Mouse (Mus musculus) kidney, embryonic 16.5 days (tissue): ENCODE data around the gene Clec11a. TPM values are rescaled to one million over a fixed set of nuclear protein-coding genes. Genes with fewer than 3 reads are reported as not detected.

Source experiments
- ATAC-seq: fragments of 200-750 bp; cut with Nextera tagmentation; 2 replicates; pipeline ENCODE4 v1.8.0; 2017; ENCODE audit warnings: moderate TSS enrichment; ENCODE audit not compliant: low FRiP score, low TSS enrichment
- H3K27ac ChIP-seq: fragments of 300-500 bp; sonication (generic); 2 replicates; pipeline ENCODE4 v1.5.1; 2014; ENCODE audit warnings: low read length
- H3K27me3 ChIP-seq: fragments of 300-500 bp; sonication (generic); 2 replicates; pipeline ENCODE4 v1.6.1; 2014; ENCODE audit warnings: low read length, control low read depth, mixed read lengths; ENCODE audit not compliant: insufficient read depth
- H3K36me3 ChIP-seq: fragments of 300-500 bp; sonication (generic); 2 replicates; pipeline ENCODE4 v1.6.1; 2014; ENCODE audit warnings: low read length, control low read depth, mixed read lengths; ENCODE audit not compliant: insufficient read depth
- H3K4me1 ChIP-seq: fragments of 300-500 bp; sonication (generic); 2 replicates; pipeline ENCODE4 v1.6.1; 2014; ENCODE audit warnings: low read length, control low read depth, mixed read lengths; ENCODE audit not compliant: insufficient read depth
- H3K4me2 ChIP-seq: fragments of 300-500 bp; sonication (generic); replicated peaks from 2 replicates; pipeline ENCODE4 v1.6.1; 2014; ENCODE audit warnings: low read depth, low read length
- H3K4me3 ChIP-seq: fragments of 300-500 bp; sonication (generic); 2 replicates; pipeline ENCODE4 v1.5.1; 2014; ENCODE audit warnings: mild to moderate bottlenecking, low read length
- H3K9ac ChIP-seq: fragments of 300-500 bp; sonication (generic); replicated peaks from 2 replicates; pipeline ENCODE4 v1.6.1; 2014; ENCODE audit warnings: low read length
- H3K9me3 ChIP-seq: fragments of 300-500 bp; sonication (generic); 2 replicates; pipeline ENCODE4 v1.6.1; 2016; ENCODE audit warnings: low read length, control low read depth
- WGBS: fragments of 180-500 bp; shearing (Covaris S2); extraction: QIAGEN DNeasy Blood & Tissue Kit; methylation state at CpG from one replicate; pipeline ENCODE4 v1.1.7; 2014; 5-methylcytosine and 5-hydroxymethylcytosine counted together
- polyA plus RNA-seq: library from polyadenylated mRNA; unstranded; fragments of >200 nt; fragmentation: Nextera tagmentation; extraction: Ambion mirVana; gene quantifications from 2 replicates; pipeline ENCODE4 v1.2.1, GENCODE M21; 2015

The Clec11a gene
- polyA plus RNA-seq, 1 experiment from 2014 or later = 5.8 TPM

DNA sequence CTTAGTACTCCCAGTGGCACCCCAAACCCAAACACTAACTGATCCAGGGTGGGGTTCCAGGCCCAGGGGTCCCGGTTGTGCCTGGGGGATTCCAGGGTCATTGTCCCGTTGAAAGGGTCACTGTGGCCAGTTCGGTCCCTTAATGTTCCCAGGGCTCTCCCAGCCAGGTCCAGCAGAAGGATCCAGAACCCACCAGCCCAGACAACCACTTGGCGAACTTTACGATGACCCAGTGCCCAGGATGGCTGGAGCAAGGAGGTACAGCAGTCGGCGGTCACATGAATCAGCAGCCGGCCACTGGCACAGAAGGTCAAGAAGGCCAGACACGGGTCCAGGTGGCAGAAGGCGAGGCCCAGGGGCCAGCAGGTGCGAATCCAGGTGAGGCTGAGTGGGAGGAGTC, 38.6 kb downstream of the Clec11a start:
- peaks cover 7% of the 10 kb centered on the region for H3K27me3 ChIP-seq
- no peak overlapping the region for H3K4me2 ChIP-seq
- H3K4me1 ChIP-seq = 0 out of 2 replicates have a peak, but pooled peaks cover 2% of the 10 kb centered on the region
- ATAC-seq = no peak
- no peak overlapping the region for H3K9ac ChIP-seq
- H3K9me3 ChIP-seq = no peaks in the 10 kb centered on the region
- no peaks in the 10 kb centered on the region for H3K36me3 ChIP-seq
- H3K27ac ChIP-seq = no peak overlapping the region
- 80% methylated on average over 11 of the region's 11 CpGs for WGBS
- no peak overlapping the region for H3K4me3 ChIP-seq

DNA sequence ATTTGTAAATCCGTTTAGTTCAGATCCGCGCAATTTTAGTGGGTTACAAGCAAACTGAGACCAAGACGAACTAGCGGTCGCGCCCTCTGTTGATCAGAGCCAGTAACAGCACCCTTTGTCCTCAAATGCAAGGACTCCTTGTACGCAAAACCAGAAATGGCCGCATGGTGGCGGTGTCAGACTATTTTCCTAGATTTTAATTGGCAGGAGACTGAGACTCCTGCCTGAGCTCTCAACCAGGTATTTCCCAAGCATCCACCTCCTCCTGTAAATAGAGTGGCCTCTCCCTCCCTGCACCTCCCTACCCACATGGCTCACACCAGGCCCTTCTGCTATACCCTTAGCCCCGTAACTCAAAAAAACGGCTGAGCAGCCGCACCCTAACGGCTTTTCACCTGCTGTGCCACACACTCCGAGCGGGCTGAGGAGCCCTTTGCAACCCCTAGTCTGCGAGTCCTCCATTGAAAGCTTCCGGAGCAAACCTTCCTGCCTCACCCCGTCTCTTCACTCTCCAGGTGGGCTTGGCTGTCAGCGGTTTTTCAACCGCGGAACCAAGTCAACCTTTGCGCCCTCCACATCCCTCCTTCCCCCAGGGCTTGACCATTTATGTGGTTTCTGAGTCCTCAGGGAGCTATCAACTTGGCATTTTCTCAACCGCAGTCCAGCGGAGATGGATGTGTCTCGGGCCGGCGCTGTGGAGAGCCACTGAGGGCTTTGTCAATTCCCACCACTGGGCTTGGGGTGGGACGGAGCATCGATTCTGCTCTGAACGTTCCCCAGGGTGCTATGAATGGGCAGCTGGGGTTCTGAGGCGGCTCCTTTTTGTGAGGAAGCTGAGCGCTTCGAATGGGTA, 43.7 kb downstream of the Clec11a start:
- Histone ChIP-seq H3K27ac (no peak overlapping the region), H3K36me3 (no peaks in the 10 kb centered on the region), H3K4me2 (peak overlapping the region; percentile 51), H3K27me3 (peaks cover 16% of the 10 kb centered on the region), H3K9me3 (no peaks in the 10 kb centered on the region), H3K9ac (0 out of 2 replicates have a peak overlapping the region, but pooled peaks have one; percentile 20), H3K4me3 (peak overlapping the region; percentile 25), H3K4me1 (0 out of 2 replicates have a peak, but pooled peaks cover 4% of the 10 kb centered on the region)
- WGBS = 2% methylated on average over 34 of the region's 34 CpGs
- ATAC-seq = peak; percentile 50

DNA sequence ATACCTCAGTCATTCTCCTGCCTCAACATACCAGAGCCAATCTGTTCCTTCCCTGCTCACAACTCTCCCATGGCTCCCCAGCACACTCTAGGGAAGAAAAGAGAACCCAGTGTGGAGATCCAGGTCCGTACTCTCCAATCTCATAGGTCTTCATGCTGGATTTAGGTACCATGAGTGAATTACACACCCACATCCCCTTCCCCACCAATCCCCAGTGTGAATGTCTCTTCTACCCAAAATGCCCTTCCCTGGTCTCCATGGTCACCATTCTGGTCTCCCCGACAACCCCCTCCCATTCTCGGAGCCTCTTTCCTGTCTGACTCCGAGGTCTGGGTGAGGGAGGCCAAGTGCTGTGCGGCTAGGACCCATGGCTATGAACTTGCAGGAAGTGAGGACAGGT, 45.6 kb downstream of the Clec11a start, which contains the start of gene Gm15517:
Gene Gm15517 (plus strand): TSS at position 301 of the 400 bp plus-strand sequence.
- Histone ChIP-seq H3K27ac (no peak within 1 kb of the TSS), H3K9me3 (no peaks in the 10 kb centered on the region), H3K4me1 (0 out of 2 replicates have a peak, but pooled peaks cover 4% of the 10 kb centered on the region), H3K36me3 (no peaks in the 10 kb centered on the region), H3K4me2 (no peak within 1 kb of the TSS), H3K27me3 (peaks cover 16% of the 10 kb centered on the region), H3K4me3 (no peak within 1 kb of the TSS), H3K9ac (no peak within 1 kb of the TSS)
- 48% methylated on average over 5 of the region's 5 CpGs for WGBS
- ATAC-seq = no peak

DNA sequence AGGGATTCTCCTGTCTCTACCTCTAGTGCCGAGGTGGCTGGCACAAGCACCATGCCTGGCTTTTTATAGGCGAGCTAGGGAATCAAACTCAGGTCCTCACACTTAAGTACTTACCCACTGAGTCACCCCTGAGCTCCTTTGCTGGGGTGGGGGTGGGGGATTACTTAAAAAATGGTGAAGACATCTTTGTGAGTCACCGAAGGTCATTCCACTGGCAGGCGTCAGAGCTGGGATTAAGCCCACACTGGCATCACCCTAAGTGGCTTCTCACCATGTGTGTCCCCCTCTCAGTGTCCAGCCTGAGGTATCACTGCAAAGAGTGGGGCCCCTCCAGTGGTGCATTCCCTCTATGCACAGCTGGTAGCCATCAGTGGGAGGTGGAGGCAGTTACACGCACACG, 46.3 kb downstream of the Clec11a start:
- no peak overlapping the region for H3K27ac ChIP-seq
- ATAC-seq = no peak
- H3K27me3 ChIP-seq = peaks cover 16% of the 10 kb centered on the region
- no peak overlapping the region for H3K4me3 ChIP-seq
- no peaks in the 10 kb centered on the region for H3K36me3 ChIP-seq
- 0 out of 2 replicates have a peak, but pooled peaks cover 4% of the 10 kb centered on the region for H3K4me1 ChIP-seq
- H3K9me3 ChIP-seq = no peaks in the 10 kb centered on the region
- no peak overlapping the region for H3K9ac ChIP-seq
- no peak overlapping the region for H3K4me2 ChIP-seq
- WGBS = 75% methylated on average over 6 of the region's 6 CpGs

DNA sequence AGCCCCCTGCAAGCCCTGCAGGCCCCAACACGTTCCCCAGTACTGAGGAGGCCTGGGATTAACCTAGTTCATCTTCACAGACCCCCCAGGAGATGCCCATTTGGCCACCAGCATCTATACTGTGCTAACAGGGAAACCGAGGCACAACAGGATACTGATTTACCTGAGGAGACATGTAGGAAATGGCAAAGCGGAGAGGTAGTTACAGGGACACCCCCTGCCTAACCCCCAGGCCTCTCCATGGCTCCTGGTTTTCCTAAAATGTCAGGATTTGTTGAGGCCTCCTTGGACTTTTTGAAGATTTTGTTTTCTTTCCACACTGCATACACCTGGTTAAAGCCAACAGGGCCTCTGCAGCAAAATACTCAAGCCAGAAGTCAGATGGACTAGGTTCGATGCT, 49.4 kb downstream of the Clec11a start, which contains the start of gene Acp4:
Gene Acp4 (minus strand): TSS at position 101 of the 400 bp plus-strand sequence.
- Histone ChIP-seq H3K27ac (no peak within 1 kb of the TSS), H3K4me1 (no peaks in the 10 kb centered on the region), H3K4me2 (no peak within 1 kb of the TSS), H3K9ac (no peak within 1 kb of the TSS), H3K9me3 (no peaks in the 10 kb centered on the region), H3K36me3 (peaks cover 18% of the 10 kb centered on the region), H3K27me3 (0 out of 2 replicates have a peak, but pooled peaks cover 9% of the 10 kb centered on the region), H3K4me3 (no peak within 1 kb of the TSS)
- no peak for ATAC-seq
- WGBS = 76% methylated on average over 4 of the region's 4 CpGs

DNA sequence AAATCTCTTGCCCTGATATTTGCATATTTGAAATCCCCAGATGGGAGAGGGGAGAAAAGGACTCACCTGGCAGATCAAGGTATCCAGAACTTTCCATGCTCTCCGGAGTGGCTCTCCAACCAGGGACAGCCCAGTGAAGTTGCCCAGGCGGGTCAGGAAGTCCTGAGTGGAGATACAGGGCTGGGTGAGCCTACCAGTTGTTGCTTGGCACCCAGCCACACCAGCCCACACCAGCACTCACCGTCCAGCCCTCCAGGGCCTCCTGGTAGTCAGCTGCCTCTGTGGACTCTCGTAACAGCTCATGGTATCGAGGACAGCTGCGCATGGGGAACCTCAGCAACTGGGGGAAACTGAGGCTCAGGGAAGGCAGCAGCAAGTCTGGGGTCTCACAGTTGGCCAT, 51.8 kb downstream of the Clec11a start:
- peaks cover 32% of the 10 kb centered on the region for H3K36me3 ChIP-seq
- no peaks in the 10 kb centered on the region for H3K4me1 ChIP-seq
- H3K27ac ChIP-seq = no peak overlapping the region
- no peaks in the 10 kb centered on the region for H3K27me3 ChIP-seq
- no peak overlapping the region for H3K4me3 ChIP-seq
- H3K9ac ChIP-seq = no peak overlapping the region
- no peak overlapping the region for H3K4me2 ChIP-seq
- WGBS = 70% methylated on average over 6 of the region's 6 CpGs
- no peak for ATAC-seq
- no peaks in the 10 kb centered on the region for H3K9me3 ChIP-seq

DNA sequence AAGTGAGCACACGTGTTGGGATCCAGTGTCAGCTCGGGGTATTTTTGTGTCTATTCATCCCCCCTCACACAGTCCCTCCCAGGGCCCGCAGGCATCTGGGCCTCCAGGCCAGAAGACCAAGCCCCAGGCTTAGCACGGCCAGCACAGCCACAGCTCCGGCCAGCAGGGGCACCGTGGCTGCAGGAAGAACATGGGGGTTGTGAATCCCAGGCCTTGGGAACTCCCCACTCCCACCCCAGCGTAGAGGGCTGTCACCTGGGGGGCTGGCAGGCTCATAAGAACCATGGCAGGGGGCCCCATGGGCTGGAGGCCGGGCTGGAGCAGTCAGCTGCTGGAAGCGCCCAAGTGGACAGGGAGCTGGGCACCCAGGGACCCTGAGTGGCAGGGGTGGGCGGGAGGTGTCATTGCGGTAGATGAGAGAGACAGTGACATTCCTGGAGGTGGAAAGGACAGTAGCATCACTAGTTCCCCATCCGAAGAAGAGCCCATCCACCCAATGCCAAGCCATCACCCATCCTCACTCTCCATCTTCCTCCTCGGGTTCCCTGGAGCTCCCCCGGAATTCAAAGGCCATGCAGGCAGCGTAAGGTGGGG, 53.6 kb downstream of the Clec11a start:
- Histone ChIP-seq H3K4me1 (peaks cover 13% of the 10 kb centered on the region; the same call in 1 of the 2 replicates), H3K4me3 (no peak overlapping the region), H3K9me3 (no peaks in the 10 kb centered on the region), H3K36me3 (peaks cover 49% of the 10 kb centered on the region), H3K27ac (no peak overlapping the region), H3K27me3 (no peaks in the 10 kb centered on the region), H3K9ac (no peak overlapping the region), H3K4me2 (no peak overlapping the region)
- 66% methylated on average over 15 of the region's 15 CpGs for WGBS
- ATAC-seq = no peak; the same call in 1 of the 2 replicates

Other genes with a start within 250 kb of the Clec11a start
- gene Klk1b21, start 204.6 kb downstream of the Clec11a start, polyA plus RNA-seq = not detected in 2 replicates
- not detected in 2 replicates for gene Klk1b22, start 194.2 kb downstream of the Clec11a start, polyA plus RNA-seq
- gene Klk1b16, start 170.1 kb downstream of the Clec11a start, polyA plus RNA-seq = not detected in 2 replicates
- not detected in 2 replicates for gene Klk1b24, start 118.7 kb downstream of the Clec11a start, polyA plus RNA-seq
- 0.19 TPM in 1 of 2 replicates, not detected in the other for gene Klk1b3, start 108.7 kb downstream of the Clec11a start, polyA plus RNA-seq
- gene Klk1b4, start 99.5 kb downstream of the Clec11a start, polyA plus RNA-seq = not detected in 2 replicates
- 0.15 TPM in 1 of 2 replicates, not detected in the other for gene Klk1b5, start 91.0 kb downstream of the Clec11a start, polyA plus RNA-seq
- 7.2 and 10.9 TPM in 2 replicates for gene Klk1, start 81.5 kb downstream of the Clec11a start, polyA plus RNA-seq
- gene Gm36864, start 70.7 kb downstream of the Clec11a start, polyA plus RNA-seq = 0.26 TPM in 1 of 2 replicates, not detected in the other
- 1.9 and 2.0 TPM in 2 replicates for gene 1700028J19Rik, start 60.2 kb downstream of the Clec11a start, polyA plus RNA-seq
- 178 and 180 TPM in 2 replicates for gene 2410002F23Rik, start 60.2 kb downstream of the Clec11a start, polyA plus RNA-seq
- gene Acp4, start 49.5 kb downstream of the Clec11a start, polyA plus RNA-seq = not detected in 2 replicates
- not detected in 2 replicates for gene Gm15517, start 45.5 kb downstream of the Clec11a start, polyA plus RNA-seq
- gene Shank1, start 3.4 kb upstream of the Clec11a start, polyA plus RNA-seq = 1.5 and 1.7 TPM in 2 replicates
- 2.7 and 3.4 TPM in 2 replicates for gene Syt3, start 77.2 kb upstream of the Clec11a start, polyA plus RNA-seq
- gene 1700008O03Rik, start 78.9 kb upstream of the Clec11a start, polyA plus RNA-seq = 0.64 and 1.1 TPM in 2 replicates
- gene Lrrc4b, start 122.1 kb upstream of the Clec11a start, polyA plus RNA-seq = 0.25 and 0.32 TPM in 2 replicates
- 6.9 and 7.7 TPM in 2 replicates for gene Aspdh, start 158.5 kb upstream of the Clec11a start, polyA plus RNA-seq
- gene Josd2, start 161.1 kb upstream of the Clec11a start, polyA plus RNA-seq = 88.1 and 89.5 TPM in 2 replicates
- 117 and 127 TPM in 2 replicates for gene Emc10, start 189.6 kb upstream of the Clec11a start, polyA plus RNA-seq
- 15.4 and 17.8 TPM in 2 replicates for gene Fam71e1, start 189.7 kb upstream of the Clec11a start, polyA plus RNA-seq
- gene Mybpc2, start 217.8 kb upstream of the Clec11a start, polyA plus RNA-seq = 0.12 and 0.14 TPM in 2 replicates
- 0.10 and 0.11 TPM in 2 replicates for gene Spib, start 225.2 kb upstream of the Clec11a start, polyA plus RNA-seq
- gene Pold1, start 241.9 kb upstream of the Clec11a start, polyA plus RNA-seq = 105 and 107 TPM in 2 replicates
- 93.1 and 94.3 TPM in 2 replicates for gene Nr1h2, start 247.0 kb upstream of the Clec11a start, polyA plus RNA-seq